8 mouse cellular contexts compared by ENCODE assay signal in the genomic region with DNA sequence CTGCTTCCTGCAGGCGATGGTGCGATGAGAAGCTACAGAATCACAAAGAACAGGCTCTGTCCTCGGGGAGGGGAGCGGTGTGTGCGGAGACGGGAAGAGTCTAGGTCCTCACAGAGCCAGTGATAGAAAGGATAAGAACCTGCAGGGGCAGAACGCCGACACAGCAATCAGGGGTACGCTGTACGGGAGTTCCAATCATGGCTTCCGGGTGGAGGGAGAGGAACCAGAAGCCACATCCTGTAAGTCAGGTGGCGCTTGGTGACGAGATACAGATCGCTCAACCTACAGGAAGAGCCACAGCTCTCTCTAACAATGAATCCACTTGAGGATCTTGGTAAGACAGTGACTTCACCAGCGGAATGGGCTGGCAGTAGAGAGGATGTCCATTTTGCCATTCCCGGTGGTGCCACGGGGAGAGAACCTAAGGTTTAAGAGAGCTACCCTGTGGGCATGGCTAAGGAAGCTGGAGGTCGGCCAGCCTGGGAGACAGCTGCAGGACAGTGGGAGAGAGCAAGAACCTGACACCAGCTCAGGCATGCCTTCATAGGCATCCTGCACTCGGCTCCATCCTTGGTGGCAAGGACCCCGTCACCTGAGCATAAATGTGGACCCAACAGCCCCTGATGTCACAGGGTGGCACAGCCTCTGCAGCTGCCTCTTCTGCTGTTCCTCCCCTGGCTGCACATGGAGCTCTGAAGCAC.
DNase-seq lines count a peak whose midpoint lies in the region; ATAC-seq lines count a peak whose summit lies in the region.

No protein-coding gene starts in this region.

- intact Hi-C loops in left cerebral cortex, postnatal 36 days (cut with DNase I) = no loop called here

- DNase-seq in cerebellum, postnatal 25 days = peak; percentile 8 to 19
- DNase-seq in cerebellum, adult 9-10 months = no peak
- peak; percentile 28 for DNase-seq in spleen, adult 12 weeks (ENCODE audit: low spot score)
- DNase-seq in spleen, postnatal 4 days (ENCODE audit: low spot score in 2 of 2) = no peak
- DNase-seq in left cerebral cortex, adult 8-10 months (ENCODE audit: low spot score in 2 of 2) = no peak
- no peak for DNase-seq in left cerebral cortex, postnatal 36 days (ENCODE audit: low spot score in 2 of 2)
- no peak for DNase-seq in adrenal gland, postnatal 36 days

- peak; percentile 73 for ATAC-seq in monocyte, adult 5-6 weeks (replicated peaks; ENCODE audit: insufficient number of reproducible peaks, low FRiP score, low TSS enrichment, poor library complexity, severe bottlenecking)

Comparison
In these comparisons a context has a peak if more than half of its experiments do, and no peak if none do; other contexts are left out.
1. DNase-seq: peak in cerebellum, postnatal 25 days (2 of 2) and spleen, adult 12 weeks (single experiment); none in cerebellum, adult 9-10 months (single experiment), spleen, postnatal 4 days (0 of 2), left cerebral cortex, adult 8-10 months (0 of 2), left cerebral cortex, postnatal 36 days (0 of 2) and adrenal gland, postnatal 36 days (0 of 2).